Mouse (Mus musculus) layer of hippocampus, adult 8-10 months (tissue): ENCODE data around the gene Tdrd6. TPM values are rescaled to one million over a fixed set of nuclear protein-coding genes. Genes with fewer than 3 reads are reported as not detected.

Source experiments
- DNase-seq, 2 experiments: peaks; one replicate each; pipeline ENCODE4 v3.0.0; 2022; ENCODE audit warnings: low spot score in 2 of 2
- total RNA-seq, 4 experiments: library from RNA; stranded (reverse); gene quantifications; 2 replicates each; pipeline ENCODE4 v1.2.4; 2022

Gene Tdrd6
- total RNA-seq, 4 experiments from 2014 or later: 0.29 to 0.92 (median 0.41) TPM

DNA sequence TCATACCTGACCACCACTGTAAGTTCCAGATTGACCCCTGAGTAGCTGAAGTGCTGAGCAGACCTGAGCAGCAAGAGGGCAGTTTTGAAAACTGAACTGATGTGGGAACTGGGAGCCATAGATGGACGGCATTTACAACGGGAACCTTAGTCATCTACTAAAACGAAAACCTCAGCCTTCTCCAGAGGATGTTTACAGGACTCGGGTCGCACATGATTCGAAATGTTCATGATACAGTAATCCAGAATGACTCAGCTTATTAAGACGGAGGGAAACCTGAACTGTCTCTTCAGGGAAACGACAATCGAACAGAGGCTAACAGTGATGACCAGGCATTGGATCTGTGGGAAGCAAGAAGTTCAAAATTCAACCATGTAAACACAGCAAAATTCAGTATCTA is 10.9 kb downstream of the Tdrd6 start:
- DNase-seq: no peak

- DNase-seq: no peak
These were observed 17.9 kb downstream of the Tdrd6 start for GRCm38 (mm10) chr17:43612221-43612620.

- DNase-seq: peak in 1 of 2 experiments; percentile 72
These were observed 18.5 kb downstream of the Tdrd6 start for GRCm38 (mm10) chr17:43611586-43611985.

DNA sequence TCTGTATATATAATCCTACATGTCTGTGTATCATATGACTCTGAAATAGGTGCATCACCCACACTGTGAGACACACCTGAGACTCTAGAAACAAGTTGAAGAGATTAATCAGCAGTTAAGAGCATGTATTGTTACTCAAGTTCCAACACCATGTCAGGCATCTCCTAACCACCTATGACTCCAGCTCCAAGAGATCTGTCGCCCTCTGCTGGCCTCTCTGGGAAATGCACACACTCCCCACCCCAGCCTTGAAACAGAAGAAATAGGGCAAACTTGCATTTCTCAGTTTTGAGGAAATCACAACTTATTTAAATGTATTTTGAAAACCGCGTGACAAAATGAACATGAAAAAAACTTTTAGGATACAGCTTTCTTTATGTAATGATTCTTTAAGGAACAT is 23.4 kb downstream of the Tdrd6 start:
- DNase-seq: peak in 1 of 2 experiments; percentile 73

- DNase-seq: peak in 1 of 2 experiments; percentile 11
These were observed 31.4 kb downstream of the Tdrd6 start for GRCm38 (mm10) chr17:43598706-43599105.

- DNase-seq: no peak
These were observed 32.4 kb downstream of the Tdrd6 start for GRCm38 (mm10) chr17:43597742-43598141.

DNA sequence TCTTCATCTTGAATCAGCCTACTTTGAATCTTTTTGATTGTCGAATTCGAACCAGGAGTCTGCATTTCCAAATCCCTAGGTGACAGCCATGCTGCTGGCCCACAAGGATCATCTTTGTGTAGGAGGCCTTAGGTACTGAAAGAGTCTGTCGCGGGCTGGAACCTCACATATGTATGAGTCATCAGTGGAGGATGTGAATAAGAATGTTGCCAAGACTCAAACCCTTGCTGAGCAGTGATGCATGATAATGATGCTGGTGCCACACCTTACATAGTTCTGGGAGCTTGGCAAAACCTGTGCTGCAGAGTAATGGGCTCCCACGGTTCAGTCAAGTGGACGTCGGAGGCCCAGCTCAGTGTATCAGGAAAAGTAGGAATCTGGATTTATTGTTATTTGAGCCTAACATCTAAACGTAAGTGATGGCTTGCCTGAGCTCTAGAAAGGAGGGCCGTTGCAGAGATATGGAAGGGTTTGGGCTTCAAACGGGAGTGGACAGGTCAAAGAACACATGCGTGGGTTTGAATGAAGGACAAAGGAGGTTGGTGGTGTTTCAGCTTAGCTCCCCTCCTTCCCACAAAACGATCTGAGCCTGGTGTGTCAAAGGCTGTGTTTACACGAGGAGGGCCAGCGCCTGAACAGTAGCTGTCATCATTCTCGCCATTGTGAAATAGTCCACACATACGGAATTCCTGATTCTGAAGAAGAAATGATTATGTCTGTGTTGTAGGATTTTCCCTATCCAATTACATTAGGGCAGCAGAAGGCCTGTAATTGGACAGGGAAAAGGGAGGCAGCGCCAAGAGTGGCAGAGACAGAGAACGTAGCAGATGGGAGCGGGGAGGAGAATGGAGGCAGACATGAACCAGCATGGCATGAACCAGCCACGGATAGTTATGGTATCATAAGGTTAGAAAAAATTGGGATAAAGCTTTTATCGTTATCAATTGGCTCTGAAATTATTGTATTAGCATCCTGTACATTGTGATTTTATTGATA is 37.5 kb downstream of the Tdrd6 start:
- no peak for DNase-seq

GRCm38 (mm10) chr17:43590531-43590930 is 39.6 kb downstream of the Tdrd6 start:
- DNase-seq: no peak

DNA sequence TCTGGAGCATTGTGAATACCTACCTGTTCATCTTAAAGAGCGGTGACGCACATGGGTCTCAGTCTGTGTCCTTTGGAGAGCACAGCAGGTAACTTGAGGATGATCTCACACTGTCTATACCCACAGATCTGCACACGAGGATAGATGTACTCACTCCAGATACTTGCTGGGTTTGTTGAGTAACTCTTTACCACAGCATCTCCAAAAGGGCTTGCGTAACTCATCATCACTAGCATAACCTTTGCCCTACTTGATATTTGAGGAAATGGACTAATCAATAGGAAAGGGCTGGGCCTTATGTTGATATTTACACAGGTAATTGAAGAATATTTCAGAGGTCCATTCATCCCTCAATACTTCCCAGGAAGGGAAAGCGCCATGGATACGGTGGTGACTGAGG is 40.3 kb downstream of the Tdrd6 start:
- no peak for DNase-seq

- DNase-seq: no peak
These were observed 42.8 kb downstream of the Tdrd6 start for GRCm38 (mm10) chr17:43587278-43587677.

GRCm38 (mm10) chr17:43584771-43585170 is 45.3 kb downstream of the Tdrd6 start:
- no peak for DNase-seq

DNA sequence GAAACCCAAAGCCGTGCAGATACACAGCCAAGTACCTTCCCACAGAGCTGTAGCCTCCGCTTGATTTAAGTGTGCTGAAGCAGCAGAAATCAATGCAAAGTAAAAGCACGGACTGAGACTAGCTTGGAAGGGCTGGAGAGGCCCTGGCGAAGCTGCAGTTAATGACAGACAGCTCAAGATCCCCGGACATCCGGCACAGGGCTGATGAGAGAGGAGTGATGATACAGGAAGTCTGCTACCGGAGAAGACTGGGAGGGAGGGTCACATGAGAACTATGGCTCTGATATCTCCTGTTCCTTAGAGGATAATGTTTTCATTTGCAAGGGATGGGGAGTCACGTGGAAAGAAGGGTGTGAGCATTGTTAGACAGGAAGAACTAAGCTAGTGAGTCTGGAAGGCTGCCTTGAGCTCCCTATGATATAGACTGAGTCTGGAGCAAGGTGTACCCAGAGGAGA is 49.1 kb downstream of the Tdrd6 start:
- DNase-seq: no peak

DNA sequence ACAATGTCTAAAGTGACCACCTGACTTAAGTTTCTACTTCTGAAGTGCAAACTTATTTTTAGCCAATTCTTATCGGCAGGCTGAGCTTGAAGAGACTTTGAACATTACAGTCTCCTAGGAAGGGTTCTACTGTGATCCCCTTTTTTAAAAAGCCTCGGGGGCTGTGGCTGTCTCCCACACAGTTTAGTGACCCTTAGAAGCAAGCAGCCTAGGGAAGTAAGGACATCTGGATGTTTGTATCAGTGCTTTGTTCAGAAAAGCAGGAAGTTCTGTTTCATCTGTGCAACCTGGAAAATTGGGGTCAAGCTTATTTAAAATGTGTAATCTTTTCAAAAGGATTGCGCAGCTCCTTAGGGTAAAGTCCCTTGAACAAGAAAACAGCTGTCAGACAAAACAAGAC is 49.6 kb downstream of the Tdrd6 start:
- no peak for DNase-seq

DNA sequence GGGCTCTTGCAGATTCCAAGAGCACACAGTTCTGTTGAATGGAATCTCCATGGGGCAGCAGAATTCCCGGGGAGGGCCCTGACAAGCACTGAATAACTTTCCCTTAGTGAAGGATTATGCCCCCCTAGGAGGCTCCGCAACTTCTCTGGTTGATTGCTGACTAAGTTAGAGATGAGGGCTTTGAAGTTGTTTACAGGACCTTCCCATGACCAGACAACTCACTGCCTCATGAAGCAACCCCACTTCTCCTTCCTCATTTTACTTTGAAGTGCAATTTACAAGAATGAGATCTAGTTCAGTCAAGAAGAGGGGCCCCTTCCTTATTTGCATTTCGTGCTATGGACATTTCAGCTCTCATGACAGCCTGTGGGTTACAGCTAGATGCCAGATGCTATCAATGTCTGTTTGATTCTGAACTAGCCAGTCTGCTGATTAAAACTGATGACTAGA is 56.5 kb downstream of the Tdrd6 start:
- DNase-seq: no peak

DNA sequence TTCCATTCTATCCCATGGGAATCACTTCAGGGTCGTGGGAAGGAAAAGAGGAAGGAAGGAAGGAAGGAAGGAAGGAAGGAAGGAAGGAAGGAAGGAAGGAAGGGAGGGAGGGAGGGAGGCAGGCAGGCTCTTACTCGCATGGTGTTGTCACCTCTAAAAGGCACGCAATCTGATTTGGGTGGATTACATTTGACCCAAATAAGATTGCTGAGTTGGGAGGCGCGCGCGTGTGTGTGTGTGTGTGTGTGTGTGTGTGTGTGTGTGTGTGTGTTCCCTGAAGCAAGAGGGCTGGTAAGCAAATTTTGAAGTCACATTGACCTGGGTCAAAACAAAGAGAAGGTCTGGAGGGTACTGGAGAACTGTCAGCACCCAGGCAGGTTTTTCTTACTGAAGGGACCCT is 60.8 kb downstream of the Tdrd6 start:
- no peak for DNase-seq

GRCm38 (mm10) chr17:43567992-43568888 is 61.9 kb downstream of the Tdrd6 start, which contains the start of gene Pla2g7:
TSS of gene Pla2g7 (plus strand) at chr17:43568098.
- DNase-seq: peak; percentile 52 to 56

DNA sequence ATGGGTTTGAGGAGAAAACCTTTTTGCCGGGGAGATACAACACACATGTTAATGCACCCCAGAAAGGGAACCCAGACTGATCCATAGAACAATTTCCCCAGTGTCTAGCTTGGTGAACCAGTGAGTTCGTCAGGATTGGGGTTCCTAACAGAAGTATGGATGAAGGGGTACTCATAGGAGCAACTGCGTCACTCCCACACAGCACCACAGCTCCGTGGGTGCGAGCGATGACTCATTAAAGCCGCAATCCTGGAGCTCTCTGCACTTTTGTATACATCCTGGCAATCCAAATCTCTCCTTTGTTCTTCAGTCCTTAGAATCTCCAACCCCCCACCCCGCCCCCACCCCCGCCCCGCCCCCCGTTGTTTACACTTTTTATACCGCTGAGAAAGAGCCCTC is 62.5 kb downstream of the Tdrd6 start:
- DNase-seq: peak in 1 of 2 experiments; percentile 16
